Mouse (Mus musculus): ENCODE measurements around the gene Tspan15.
A peak's percentile ranks its signal among the peaks of the same experiment; 100 is the strongest.

Tspan15 gene

DNA sequence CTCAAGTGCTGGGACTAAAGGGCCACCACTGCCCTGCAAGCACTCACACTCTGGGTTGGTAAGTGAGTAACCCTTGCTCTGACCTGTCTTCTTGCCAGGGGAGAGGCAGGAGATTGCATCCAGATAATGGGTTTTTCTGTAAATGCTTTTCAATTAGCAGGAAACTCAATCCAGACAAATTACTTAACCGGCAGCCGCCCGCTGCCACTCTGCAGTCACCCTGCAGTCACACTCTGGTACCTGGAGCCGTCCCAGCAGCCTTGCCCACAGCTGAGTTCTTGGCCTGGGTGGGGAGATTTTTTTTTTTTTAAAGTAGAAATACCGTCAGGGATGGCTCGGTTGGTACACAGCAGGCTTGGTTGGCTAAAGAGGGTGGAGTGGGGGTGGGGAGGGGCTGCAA, 2.9 kb downstream of the Tspan15 start:
- DNase-seq (ENCODE audit: low read depth, low spot score), result no peak

DNA sequence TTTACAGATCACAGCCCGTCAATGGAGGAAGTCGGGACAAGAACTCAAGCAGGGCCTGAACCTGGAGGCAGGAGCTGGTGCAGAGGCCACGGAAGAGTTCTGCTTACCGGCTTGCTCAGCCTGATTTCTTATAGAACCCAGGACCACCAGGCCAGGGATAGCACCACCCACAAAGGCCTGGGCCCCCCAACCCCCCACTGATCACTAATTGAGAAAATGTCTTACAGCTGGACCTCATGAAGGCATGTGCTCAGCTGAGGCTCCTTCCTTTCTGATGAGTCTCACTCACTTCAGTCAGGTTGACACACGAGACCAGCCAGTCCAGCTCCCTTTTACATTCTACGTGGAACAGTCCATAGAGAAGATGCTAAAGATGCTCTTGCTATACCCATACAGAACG, 5.2 kb downstream of the Tspan15 start:
- no peak for DNase-seq (ENCODE audit: low read depth, low spot score)

DNA sequence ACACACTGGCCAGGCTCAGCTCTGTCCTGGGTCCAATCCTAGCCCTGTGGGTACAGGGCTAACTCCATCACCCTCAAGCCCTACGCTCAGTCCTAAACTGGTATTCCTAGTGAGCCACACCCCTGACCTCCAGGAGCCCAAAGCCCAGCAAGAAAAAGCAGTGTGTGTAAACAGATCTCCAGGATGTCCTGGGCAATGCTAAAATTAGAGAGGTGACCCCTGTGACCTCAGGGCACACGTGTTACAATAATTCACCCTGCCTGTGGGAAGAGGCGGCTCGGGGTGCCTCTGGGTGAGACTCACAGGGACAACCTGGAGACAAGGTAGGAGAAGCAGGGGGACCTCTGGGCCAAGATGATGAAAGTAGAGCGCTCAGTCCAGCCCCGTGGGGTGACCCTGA, 6.8 kb downstream of the Tspan15 start:
- DNase-seq (ENCODE audit: low read depth, low spot score), result no peak

DNA sequence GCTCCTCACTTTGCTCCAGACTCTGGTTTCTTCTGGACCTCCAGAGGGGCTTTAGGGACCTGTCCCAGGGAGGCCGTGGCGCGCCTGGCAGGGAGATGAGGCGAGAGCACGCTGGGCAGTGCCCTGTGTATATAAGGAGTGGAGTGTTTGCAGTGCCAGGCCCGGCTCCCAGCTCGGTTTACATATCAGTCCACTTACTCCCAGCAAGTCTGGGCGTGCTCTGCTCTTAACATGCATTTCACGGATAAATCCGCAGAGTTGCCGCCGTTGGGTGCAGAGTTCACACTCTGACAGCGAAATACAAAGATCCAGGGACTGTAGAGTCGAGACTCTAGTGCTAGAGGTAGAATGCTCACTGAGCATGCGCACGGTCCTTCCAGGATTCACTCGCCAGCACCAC, 8.3 kb downstream of the Tspan15 start:
- DNase-seq (ENCODE audit: low read depth, low spot score), result no peak

DNA sequence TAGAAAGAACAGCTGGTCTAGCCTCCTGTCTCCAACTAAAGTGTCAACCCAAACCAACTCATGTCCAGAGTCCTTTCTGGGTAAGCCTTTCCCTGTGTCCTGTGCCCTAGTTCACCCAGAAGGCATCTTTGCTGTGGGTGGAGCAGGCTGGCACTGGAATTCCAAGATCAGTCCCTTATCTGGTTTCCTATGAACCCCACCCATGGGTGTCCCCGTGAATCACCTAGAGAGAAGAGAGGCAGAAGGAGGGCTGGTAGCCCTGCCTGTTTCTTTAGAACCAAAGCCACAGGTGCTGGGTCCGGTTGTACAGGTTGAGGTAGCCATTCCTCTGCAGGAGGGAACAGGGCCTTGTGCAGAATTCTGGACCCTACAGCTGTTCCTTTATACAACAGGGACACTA, 9.4 kb downstream of the Tspan15 start:
- no peak for DNase-seq (ENCODE audit: low read depth, low spot score)

DNA sequence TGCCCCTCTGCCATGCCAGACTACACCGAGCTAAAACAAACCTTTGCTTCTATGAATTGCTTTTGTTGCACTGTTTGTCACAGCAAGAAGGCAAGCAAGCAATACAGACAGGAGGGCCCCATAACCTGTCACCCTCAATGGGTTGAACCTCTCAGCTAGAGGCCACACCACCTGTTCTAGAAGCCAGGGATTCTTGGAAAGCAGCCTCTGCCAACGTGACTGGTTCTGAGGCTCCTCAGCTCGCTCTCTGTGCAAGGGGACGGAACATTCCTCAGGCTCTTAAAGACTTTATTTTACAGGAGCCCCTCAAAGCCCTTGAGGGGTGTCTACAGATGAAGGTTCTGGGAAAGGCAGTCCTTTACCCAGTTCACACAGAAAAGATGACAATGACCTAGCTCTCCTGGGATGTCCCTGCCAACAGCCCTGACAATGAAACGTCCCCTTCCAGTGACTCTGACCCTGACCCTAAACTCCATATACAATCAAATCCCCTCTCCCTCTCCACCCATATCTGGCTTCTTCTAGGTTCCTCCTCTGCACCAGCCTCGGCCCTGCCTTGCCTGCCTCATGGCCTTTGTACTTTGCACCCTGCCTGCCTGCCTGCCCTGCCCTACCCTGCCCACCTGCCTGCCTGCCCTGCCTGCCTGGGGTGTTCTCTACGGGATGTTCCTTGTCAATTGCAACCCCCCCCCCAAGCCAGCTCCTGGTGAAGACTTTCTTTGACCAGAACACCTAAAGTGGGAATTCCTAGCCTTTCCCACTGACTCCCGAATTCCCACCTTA, 10.1 kb downstream of the Tspan15 start:
- no peak for DNase-seq (ENCODE audit: low read depth, low spot score)

DNA sequence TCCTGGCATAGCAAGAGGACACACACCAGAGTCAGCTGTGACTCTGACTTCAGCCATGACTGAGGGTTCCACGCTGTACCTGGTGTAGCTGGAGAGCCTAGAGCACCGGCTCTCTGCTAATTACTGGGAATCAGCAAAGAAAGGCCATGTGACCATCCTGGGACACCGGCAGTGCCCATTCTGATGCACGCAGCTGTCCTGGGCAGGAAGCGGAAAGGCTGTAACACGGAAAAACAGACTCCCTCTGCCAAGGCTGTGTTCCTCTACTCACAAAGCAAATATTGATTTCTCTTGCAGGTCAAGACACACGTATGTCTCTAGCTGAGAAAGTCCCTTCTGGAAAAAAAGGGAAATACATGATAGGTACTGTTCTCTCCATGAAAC, 12.3 kb downstream of the Tspan15 start:
- DNase-seq (ENCODE audit: low read depth, low spot score), result no peak

DNA sequence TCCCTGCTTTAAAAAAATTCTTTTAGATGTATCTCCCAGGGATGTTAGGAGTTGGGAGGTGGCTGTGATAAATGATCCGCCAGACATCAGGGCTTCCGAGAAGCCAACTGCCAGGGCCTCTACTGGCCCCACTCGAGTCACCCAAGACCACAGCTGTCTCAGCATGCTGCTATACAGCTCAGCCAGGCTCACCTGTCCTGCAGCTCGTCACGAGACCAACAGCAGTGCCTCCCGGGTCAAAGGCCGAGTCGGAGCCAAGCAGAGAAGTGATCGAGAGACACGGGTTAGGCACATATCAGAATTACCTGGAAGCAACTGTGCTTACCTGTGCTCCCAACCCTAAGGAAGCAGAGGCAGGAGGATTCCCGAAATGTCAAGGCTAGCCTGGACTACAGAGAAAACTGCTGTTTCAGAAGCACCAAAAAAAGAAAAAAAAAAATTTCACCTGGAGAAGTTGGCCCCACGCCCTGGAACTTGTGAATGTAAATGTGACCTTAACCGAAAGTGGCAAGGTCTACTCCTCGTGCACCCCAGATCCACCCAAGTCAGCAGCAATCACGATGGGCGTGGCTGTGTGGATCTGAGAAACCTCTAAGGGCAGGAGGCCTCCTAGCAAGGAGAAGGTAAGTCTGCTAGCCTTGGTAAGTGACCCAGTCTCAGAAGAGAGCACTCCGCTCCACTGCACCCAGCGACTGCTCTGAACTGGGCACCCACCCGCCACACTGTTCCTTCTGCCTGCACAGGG, 12.8 kb downstream of the Tspan15 start:
- DNase-seq (ENCODE audit: low read depth, low spot score), result no peak

DNA sequence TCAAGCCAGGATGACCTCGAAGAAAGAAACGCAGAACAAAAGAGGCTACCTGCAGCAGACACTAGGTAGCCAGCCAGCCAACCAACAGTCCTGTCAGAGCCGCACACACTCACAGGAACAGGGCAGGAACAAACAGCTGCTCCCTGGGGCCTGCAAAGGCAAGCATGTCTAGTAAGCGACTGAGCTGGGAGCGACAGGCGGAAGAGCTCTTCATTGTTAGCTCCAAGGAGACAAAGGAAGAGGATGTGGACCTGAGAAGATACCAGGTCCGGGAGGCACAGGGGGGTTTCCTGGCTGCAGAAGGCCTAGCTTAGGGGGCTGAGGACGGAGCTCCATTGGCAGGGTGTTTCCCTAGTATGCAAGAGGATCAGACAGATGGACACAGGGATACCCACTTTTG, 13.9 kb downstream of the Tspan15 start:
- no peak for DNase-seq (ENCODE audit: low read depth, low spot score)

DNA sequence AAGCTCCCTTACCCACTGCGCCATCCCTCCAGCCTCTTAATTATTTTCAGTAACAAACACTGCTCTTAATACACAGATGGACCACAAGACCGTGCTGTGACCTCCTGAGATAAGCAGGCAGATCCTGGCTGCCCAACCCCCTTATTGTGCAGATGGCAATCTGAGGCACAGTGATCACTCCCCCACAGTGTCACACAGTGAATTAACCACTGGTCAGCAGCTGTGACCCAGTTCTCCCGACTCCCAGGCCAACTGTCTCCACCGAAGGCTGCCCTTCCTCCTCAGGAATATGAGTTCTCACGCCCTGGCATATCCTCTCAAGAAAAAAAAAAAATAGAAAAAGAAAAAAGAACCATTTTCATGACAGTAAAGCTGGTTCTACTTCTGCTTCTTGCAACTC, 14.5 kb downstream of the Tspan15 start:
- no peak for DNase-seq (ENCODE audit: low read depth, low spot score)

DNA sequence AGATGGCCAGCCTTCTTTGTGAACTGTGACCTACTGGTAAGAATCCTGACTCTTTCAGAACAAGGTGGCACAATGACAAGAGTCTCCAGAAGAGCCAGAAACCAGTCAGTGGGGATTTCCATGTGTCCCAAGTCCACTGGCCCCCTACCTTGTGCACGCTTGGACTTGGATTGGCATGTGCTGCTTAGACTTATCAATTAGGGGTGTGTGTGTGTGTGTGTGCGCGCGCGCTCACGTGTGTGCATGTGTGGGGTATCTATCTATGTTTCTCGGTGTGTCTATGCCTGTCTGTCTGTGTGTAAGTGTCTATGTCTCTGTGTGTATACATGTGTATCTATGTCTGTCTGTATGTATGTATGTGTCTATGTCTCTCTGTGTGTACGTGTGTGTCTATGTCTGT, 15.4 kb downstream of the Tspan15 start:
- DNase-seq (ENCODE audit: low read depth, low spot score), result no peak

DNA sequence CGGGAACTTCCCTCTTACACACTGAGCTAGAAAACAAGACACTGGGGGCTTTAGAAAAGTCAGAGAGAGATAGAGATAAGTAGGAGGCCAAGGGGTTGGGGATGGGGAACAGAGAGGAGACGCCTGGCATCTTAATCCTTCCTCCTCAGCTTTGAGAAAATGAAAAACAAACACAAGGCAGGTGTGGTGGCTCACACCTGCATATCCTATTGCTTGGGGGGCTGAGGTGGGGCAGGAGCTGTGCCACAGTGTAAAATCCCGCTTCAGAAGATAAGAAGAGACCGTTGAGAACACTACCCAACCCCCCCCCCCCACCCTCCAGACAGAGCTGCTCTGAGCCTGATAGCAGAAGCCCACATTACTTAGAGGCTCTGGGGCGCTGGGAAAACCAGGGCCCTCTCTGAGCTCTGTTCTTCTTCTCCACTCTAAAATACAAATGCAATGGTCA, 15.9 kb downstream of the Tspan15 start:
- DNase-seq (ENCODE audit: low read depth, low spot score), result no peak

DNA sequence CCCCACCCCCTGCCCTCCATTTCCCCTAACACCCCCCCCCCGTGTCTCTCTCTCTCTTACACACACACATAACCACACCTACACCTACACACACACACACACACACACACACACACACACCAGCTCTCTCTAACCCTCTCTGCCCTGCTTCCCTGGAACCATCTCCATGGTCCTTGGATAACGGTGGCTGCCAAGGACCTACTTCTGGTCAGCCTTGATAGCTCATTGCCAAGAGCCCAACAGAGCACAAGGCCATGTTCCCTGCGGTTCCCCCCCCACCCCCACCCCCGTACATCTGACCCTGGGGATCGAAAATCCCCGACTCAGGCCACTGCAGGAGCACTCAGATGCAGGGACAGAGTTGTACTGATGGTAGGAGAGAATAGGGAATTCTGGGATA, 19.7 kb downstream of the Tspan15 start:
- DNase-seq (ENCODE audit: low read depth, low spot score), result no peak

DNA sequence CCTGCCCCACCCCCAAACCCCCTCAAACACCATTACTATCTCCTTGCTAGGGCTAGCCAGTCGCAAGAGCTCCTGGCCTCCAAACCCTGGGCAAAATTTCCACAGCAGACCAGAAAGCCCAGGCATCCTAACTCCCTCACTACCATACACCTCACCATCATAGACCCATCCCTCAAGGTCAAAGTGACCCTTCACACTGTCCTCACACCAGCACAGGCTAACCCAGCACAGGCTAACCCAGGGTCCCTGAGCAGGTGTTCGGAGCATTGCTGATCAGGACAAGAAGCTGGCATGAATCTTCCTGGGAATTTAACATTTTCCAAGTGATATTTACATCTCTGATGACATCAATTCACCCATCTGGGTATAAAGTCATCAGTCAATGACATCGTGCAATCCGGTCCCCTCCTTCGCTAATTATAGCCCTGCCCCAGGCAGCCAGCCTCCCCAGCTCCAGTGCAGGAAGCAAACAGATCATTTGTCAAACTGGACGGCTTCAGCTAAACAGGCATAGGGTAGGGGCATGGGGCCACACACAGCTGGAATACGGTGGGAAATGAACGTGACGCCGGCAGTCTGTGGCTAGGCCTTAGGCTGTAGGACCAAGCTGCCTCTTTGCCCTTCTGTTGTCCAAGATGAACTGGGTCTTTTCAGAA, 22.7 kb downstream of the Tspan15 start:
- no peak for DNase-seq (ENCODE audit: low read depth, low spot score)

DNA sequence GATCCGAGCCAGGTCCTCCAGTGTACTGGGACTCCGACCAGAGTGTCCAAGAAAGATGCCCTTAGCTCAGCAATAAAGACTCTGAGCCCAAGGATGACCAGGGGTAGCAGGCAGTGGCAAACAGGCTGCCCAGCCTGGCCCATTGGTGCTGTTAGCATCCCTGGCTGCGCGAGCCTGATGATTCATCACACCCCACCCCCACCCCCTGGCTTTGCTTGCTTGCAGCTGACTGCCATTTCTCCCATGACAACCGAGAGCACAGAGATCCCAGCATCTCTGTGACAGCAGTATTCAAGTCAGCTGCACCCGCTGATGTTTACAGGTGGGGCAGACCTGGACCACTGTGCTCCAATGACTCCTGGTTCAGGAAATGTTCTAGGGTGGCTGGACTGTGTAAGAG, 28.5 kb downstream of the Tspan15 start:
- DNase-seq (ENCODE audit: low read depth, low spot score), result no peak

DNA sequence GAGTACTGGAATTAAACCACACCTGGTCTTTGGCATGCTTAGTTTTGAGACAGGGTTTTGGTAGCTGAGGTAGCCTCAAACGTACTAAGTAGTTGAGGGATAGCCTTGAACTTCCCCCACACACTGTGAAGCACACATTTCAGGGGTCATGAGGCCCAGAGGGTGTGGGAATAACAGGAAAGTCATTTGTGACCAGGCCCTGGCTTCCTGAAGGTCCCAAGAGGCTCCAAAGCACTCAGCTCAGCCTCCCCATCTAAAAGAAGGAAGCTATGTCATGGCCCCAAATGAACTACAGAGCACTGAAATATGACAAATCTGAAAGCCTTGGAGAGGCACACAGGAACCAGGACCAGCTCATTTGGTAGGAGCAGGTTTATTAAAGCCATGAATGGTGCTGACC, 32.2 kb downstream of the Tspan15 start:
- DNase-seq (ENCODE audit: low read depth, low spot score), result no peak

DNA sequence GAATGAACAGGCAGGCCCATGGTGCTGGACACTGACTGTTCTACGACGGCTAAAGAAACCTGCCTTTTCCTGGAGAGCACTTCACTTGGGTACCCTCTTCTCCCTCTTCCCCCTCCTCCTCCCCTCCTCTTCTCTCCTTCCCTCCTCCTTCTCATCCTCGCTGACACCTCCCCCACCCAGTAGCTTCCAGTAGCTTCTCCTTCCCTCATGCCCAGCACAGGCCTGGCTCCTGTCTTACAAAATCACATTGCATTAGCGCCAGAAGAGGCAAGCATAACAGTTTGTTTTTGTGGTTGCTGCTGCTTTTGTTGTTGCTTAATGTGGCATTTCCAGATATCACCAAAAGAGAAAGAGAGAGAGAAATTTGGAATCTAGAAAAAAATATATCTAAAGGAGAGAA, 33.6 kb downstream of the Tspan15 start:
- no peak for DNase-seq (ENCODE audit: low read depth, low spot score)

DNA sequence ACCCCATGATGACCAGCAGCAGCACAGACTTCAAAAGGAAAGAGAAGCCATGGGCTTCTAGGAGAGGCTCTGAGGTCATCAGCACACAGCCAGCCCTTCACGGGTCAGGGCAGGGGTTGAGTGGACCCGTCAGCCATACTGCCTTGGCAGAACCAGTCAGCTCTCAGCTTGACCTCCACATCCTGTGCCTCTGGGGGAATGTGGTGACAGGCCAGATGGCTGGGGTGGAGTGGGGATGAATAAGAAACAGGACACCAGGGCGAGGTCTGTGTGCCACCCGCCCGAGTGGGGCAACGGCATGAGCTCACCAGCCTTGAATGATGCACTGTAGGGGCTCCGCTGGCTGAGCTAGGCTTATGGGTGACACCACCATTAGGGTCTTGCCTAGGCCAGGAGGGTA, 35.7 kb downstream of the Tspan15 start:
- no peak for DNase-seq (ENCODE audit: low read depth, low spot score)

DNA sequence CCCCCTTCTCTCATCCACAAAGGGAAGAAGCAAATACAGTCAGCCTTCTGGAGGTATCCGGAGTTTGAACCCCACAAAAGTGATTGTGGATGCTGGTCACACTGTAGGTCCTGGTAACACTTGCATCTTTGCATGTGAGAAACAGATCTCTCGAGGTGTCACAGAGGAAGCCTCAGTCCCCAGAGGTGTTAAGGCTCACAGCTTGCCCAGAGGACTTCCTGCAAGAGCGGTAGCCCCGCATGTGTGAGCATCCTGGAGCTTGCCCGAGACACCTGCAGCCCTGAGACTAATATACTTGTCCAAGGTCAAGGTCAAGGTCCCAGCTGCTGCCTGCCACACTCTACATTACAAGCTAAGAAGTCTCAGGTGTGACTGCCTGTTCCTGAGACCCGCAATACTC, 36.1 kb downstream of the Tspan15 start:
- DNase-seq (ENCODE audit: low read depth, low spot score), result peak; percentile 20

DNA sequence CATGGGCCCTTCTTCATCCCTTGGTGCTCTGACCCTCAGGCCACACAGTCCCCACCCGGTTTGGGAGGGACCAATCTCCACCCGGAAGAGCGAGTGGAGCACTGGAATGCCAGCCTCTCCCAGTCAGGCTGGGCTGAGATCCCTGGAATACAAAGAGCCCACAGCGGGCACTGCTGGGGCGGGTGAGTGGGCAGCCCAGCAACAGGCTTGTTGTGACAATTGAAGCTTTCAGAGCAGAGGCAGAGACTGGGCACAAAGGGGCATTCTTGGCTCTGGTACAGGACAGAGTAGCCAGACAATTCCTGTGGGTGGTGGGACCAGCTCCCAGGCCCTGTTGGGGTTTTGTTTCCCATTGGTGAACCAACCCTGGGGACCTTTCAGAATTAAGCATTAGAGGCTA, 36.6 kb downstream of the Tspan15 start:
- no peak for DNase-seq (ENCODE audit: low read depth, low spot score)

DNA sequence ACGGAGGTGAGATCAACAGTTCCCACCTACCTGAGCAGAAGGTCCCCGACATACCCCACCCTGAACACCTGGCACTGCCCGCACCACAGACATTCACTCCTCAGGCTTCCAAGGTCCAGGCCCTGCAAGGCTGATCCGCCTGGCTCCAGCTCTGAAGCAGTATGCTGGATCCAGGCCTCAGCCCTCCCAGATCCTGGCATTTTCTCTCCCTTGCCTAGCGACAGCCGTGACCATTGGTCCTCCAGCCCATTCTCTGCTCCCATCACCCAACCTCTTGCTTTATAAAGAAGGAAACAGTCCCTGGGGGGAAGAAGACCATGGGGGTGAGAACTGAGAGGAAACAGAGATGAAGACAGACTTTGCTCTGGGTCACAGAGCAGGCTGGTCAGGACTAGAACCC, 37.0 kb downstream of the Tspan15 start:
- no peak for DNase-seq (ENCODE audit: low read depth, low spot score)

DNA sequence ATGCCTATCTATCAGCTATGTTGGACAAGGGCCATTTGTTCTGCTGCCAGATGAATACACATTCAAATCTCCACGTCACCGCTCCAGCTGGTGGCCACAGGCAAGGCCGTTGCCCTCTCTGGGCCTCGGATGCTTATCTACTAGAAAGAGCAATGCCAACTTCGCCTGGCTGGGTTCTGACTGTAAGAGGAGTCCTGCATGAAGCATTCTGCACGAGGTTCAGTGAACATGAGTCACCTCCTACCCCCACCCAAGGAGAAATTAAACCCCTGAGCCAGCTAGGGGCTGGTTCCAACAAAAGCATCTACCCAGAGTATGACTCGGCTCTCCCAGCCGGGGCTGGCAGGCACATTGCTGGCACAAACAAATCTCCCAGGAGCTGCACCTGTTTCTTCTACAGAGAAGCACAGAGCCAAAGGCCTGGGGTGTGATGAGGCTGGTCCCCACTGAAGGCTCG, 38.3 kb downstream of the Tspan15 start:
- no peak for DNase-seq (ENCODE audit: low read depth, low spot score)

DNA sequence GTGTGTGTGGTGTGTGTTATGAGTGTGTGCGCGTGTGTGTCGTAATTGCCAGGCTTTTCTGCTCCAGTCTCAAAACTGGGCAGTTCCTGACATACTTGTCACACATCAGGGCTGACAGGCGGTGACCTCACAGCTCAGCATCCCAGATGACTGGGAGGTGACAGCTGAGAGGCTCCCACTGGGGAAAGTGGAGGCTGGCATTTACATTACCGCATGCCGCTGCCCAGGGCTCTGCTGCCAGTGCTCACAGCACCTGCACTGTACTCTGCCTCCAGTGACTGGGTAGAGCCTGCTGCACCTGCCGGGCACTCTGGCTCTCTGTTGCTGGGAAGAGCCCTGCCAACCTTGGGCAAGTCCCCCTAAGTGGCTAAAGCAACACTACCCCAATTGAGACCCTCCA, 40.2 kb downstream of the Tspan15 start:
- DNase-seq (ENCODE audit: low read depth, low spot score), result no peak
